Mouse (Mus musculus) neural tube, embryonic 13.5 days (tissue): ENCODE measurements around the gene Dynlt1f. TPM values are rescaled to one million over a fixed set of nuclear protein-coding genes. Genes with fewer than 3 reads are reported as not detected.
A peak's percentile ranks its signal among the peaks of the same experiment; 100 is the strongest.
"Not testable (repeated sequence)": the region's sequence is repeated elsewhere in the genome, so short reads cannot be mapped to it uniquely, and the experiment has no call there.

ENCODE experiments used
- ATAC-seq: fragments of 200-750 bp; cut with Nextera tagmentation; 2 replicates; pipeline ENCODE4 v1.8.0; 2017; ENCODE audit warnings: low read depth, mild to moderate bottlenecking, moderate TSS enrichment, moderate library complexity
- H3K27ac ChIP-seq: fragments of 300-500 bp; sonication (generic); replicated peaks from 2 replicates; pipeline ENCODE4 v1.5.1; 2015; ENCODE audit warnings: moderate library complexity, mild to moderate bottlenecking, inconsistent platforms
- H3K27me3 ChIP-seq: fragments of 300-500 bp; sonication (generic); 2 replicates; pipeline ENCODE4 v1.6.1; 2015; ENCODE audit warnings: mild to moderate bottlenecking, inconsistent platforms
- H3K36me3 ChIP-seq: fragments of 300-500 bp; sonication (generic); 2 replicates; pipeline ENCODE4 v1.6.1; 2015; ENCODE audit warnings: mild to moderate bottlenecking, inconsistent platforms
- H3K4me1 ChIP-seq: fragments of 300-500 bp; sonication (generic); replicated peaks from 2 replicates; pipeline ENCODE4 v1.6.1; 2015; ENCODE audit warnings: inconsistent platforms
- H3K4me2 ChIP-seq: fragments of 300-500 bp; sonication (generic); 2 replicates; pipeline ENCODE4 v1.6.1; 2015; ENCODE audit warnings: inconsistent platforms, mild to moderate bottlenecking, moderate library complexity
- H3K4me3 ChIP-seq: fragments of 300-500 bp; sonication (generic); 2 replicates; pipeline ENCODE4 v1.5.1; 2015; ENCODE audit warnings: mild to moderate bottlenecking, inconsistent platforms
- H3K9ac ChIP-seq: fragments of 300-500 bp; sonication (generic); 2 replicates; pipeline ENCODE4 v1.6.1; 2015; ENCODE audit warnings: moderate library complexity, mild to moderate bottlenecking, inconsistent platforms
- H3K9me3 ChIP-seq: fragments of 300-500 bp; sonication (generic); 2 replicates; pipeline ENCODE4 v1.6.1; 2016; ENCODE audit warnings: inconsistent platforms
- WGBS: fragments of 180-500 bp; shearing (Covaris S2); methylation state at CpG from one replicate; pipeline ENCODE4 v1.1.7; 2015; 5-methylcytosine and 5-hydroxymethylcytosine counted together
- polyA plus RNA-seq: library from polyadenylated mRNA; unstranded; fragments of >200 nt; fragmentation: Nextera tagmentation; extraction: Ambion mirVana; gene quantifications from 2 replicates; pipeline ENCODE4 v1.2.1, GENCODE M21; 2015

Gene Dynlt1f
- polyA plus RNA-seq, 1 experiment from 2014 or later = 377 TPM

GRCm38 (mm10) chr17:6656471-6656870 is 771 bp upstream of the Dynlt1f start:
- ATAC-seq, H3K9me3 ChIP-seq, H3K9ac ChIP-seq, H3K4me3 ChIP-seq, H3K4me1 ChIP-seq, H3K4me2 ChIP-seq, H3K27me3 ChIP-seq, H3K36me3 ChIP-seq, H3K27ac ChIP-seq: not testable (repeated sequence)
- WGBS = 90% methylated on average over 1 of the region's 3 CpGs

GRCm38 (mm10) chr17:6655087-6655511 is 601 bp downstream of the Dynlt1f start:
- WGBS = under 1% methylated on average over 36 of the region's 36 CpGs
- H3K9ac ChIP-seq = peak overlapping the region; percentile 66
- peak overlapping the region; percentile 48 for H3K4me2 ChIP-seq
- not testable (repeated sequence) for H3K36me3 ChIP-seq, H3K27me3 ChIP-seq, H3K4me1 ChIP-seq, H3K9me3 ChIP-seq
- H3K4me3 ChIP-seq = peak overlapping the region; percentile 45
- peak; percentile 95 for ATAC-seq
- peak overlapping the region; percentile 91 for H3K27ac ChIP-seq

GRCm38 (mm10) chr17:6653341-6653946 is 2.3 kb downstream of the Dynlt1f start:
- H3K27ac ChIP-seq, H3K9me3 ChIP-seq, H3K4me3 ChIP-seq, H3K36me3 ChIP-seq, H3K9ac ChIP-seq, H3K4me2 ChIP-seq, ATAC-seq, H3K27me3 ChIP-seq, H3K4me1 ChIP-seq: not testable (repeated sequence)
- WGBS = 66% methylated on average over 5 of the region's 5 CpGs

- H3K4me2 ChIP-seq, H3K4me1 ChIP-seq, H3K9me3 ChIP-seq, H3K36me3 ChIP-seq, H3K27me3 ChIP-seq, ATAC-seq, H3K9ac ChIP-seq, H3K4me3 ChIP-seq, H3K27ac ChIP-seq: not testable (repeated sequence)
- WGBS = 89% methylated on average over 6 of the region's 7 CpGs
These were observed 4.7 kb downstream of the Dynlt1f start for GRCm38 (mm10) chr17:6650904-6651565.

- not testable (repeated sequence) for ATAC-seq, H3K4me2 ChIP-seq, H3K27me3 ChIP-seq, H3K36me3 ChIP-seq, H3K9ac ChIP-seq, H3K27ac ChIP-seq, H3K4me3 ChIP-seq, H3K4me1 ChIP-seq, H3K9me3 ChIP-seq
- WGBS = 91% methylated on average over 3 of the region's 3 CpGs
These were observed 8.2 kb downstream of the Dynlt1f start for GRCm38 (mm10) chr17:6647452-6647851.

- H3K27ac ChIP-seq, H3K9me3 ChIP-seq, H3K36me3 ChIP-seq, H3K27me3 ChIP-seq, H3K4me2 ChIP-seq, H3K9ac ChIP-seq, H3K4me1 ChIP-seq, H3K4me3 ChIP-seq, ATAC-seq: not testable (repeated sequence)
- WGBS = 98% methylated on average over 8 of the region's 8 CpGs
These were observed 8.9 kb downstream of the Dynlt1f start for GRCm38 (mm10) chr17:6646841-6647240.

GRCm38 (mm10) chr17:6645668-6646067 is 10.0 kb downstream of the Dynlt1f start:
- not testable (repeated sequence) for H3K4me2 ChIP-seq, H3K9ac ChIP-seq, ATAC-seq, H3K4me1 ChIP-seq, H3K27ac ChIP-seq, H3K27me3 ChIP-seq, H3K9me3 ChIP-seq, H3K36me3 ChIP-seq, H3K4me3 ChIP-seq
- 88% methylated on average over 4 of the region's 4 CpGs for WGBS

- H3K4me2 ChIP-seq, H3K9me3 ChIP-seq, H3K4me3 ChIP-seq, H3K36me3 ChIP-seq, H3K27ac ChIP-seq, H3K27me3 ChIP-seq, H3K9ac ChIP-seq, ATAC-seq, H3K4me1 ChIP-seq: not testable (repeated sequence)
- WGBS = 90% methylated on average over 4 of the region's 4 CpGs
These were observed 11.0 kb downstream of the Dynlt1f start for GRCm38 (mm10) chr17:6644673-6645072.

- H3K36me3 ChIP-seq, H3K9ac ChIP-seq, H3K4me2 ChIP-seq, H3K27me3 ChIP-seq, H3K9me3 ChIP-seq, ATAC-seq, H3K4me3 ChIP-seq, H3K4me1 ChIP-seq, H3K27ac ChIP-seq: not testable (repeated sequence)
- 91% methylated on average over 7 of the region's 9 CpGs for WGBS
These were observed 11.5 kb downstream of the Dynlt1f start for GRCm38 (mm10) chr17:6644210-6644609.

GRCm38 (mm10) chr17:6640771-6641429 is 14.8 kb downstream of the Dynlt1f start:
- not testable (repeated sequence) for H3K4me3 ChIP-seq, H3K4me1 ChIP-seq, H3K36me3 ChIP-seq, H3K9me3 ChIP-seq, H3K9ac ChIP-seq, H3K4me2 ChIP-seq, H3K27ac ChIP-seq, ATAC-seq, H3K27me3 ChIP-seq
- 82% methylated on average over 14 of the region's 14 CpGs for WGBS

- ATAC-seq, H3K4me2 ChIP-seq, H3K4me3 ChIP-seq, H3K27me3 ChIP-seq, H3K36me3 ChIP-seq, H3K9me3 ChIP-seq, H3K27ac ChIP-seq, H3K9ac ChIP-seq, H3K4me1 ChIP-seq: not testable (repeated sequence)
- WGBS = 88% methylated on average over 10 of the region's 10 CpGs
These were observed 15.6 kb downstream of the Dynlt1f start for GRCm38 (mm10) chr17:6640044-6640637.

- not testable (repeated sequence) for H3K9me3 ChIP-seq, H3K27me3 ChIP-seq, H3K4me3 ChIP-seq, H3K4me2 ChIP-seq, H3K4me1 ChIP-seq, ATAC-seq, H3K36me3 ChIP-seq, H3K9ac ChIP-seq, H3K27ac ChIP-seq
- WGBS = 93% methylated on average over 16 of the region's 21 CpGs
These were observed 16.2 kb downstream of the Dynlt1f start for GRCm38 (mm10) chr17:6639486-6639885.
